Mouse (Mus musculus) stomach, postnatal 0 days (tissue): ENCODE data around the gene Cacna2d1.

Source experiments
- CTCF ChIP-seq: IDR thresholded peaks from 2 replicates; pipeline ENCODE4 v1.5.1; 2016; ENCODE audit warnings: antibody characterized with exemption, low read depth, mild to moderate bottlenecking, moderate library complexity
- EP300 ChIP-seq: optimal IDR thresholded peaks from 2 replicates; pipeline ENCODE3; 2016; ENCODE audit warnings: antibody characterized with exemption

GRCm38 (mm10) chr5:15934376-15935233 is at the start of gene Cacna2d1:
- no peak for TF ChIP-seq CTCF
- TF ChIP-seq EP300 = no peak
